Mouse (Mus musculus) liver, postnatal 0 days (tissue): ENCODE results near the gene Pcsk5. TPM values are rescaled to one million over a fixed set of nuclear protein-coding genes. Genes with fewer than 3 reads are reported as not detected.

Experiments
- ATAC-seq: fragments of 200-750 bp; cut with Nextera tagmentation; 2 replicates; pipeline ENCODE4 v1.8.0; 2017; ENCODE audit warnings: mild to moderate bottlenecking, moderate library complexity
- DNase-seq: peaks from one replicate; pipeline ENCODE4 v3.0.0-alpha.2; 2016
- H3K27ac ChIP-seq: fragments of 300-500 bp; sonication (generic); 2 replicates; pipeline ENCODE4 v1.5.1; 2014; ENCODE audit warnings: antibody characterized with exemption, moderate library complexity, mild to moderate bottlenecking, low read depth
- H3K27me3 ChIP-seq: fragments of 300-500 bp; sonication (generic); 2 replicates; pipeline ENCODE4 v1.6.1; 2014; ENCODE audit warnings: low read length, control low read depth, mixed read lengths; ENCODE audit not compliant: insufficient read depth
- H3K36me3 ChIP-seq: fragments of 300-500 bp; sonication (generic); replicated peaks from 2 replicates; pipeline ENCODE4 v1.6.1; 2014; ENCODE audit warnings: mild to moderate bottlenecking, control low read depth, low read length, moderate library complexity, mixed read lengths; ENCODE audit not compliant: insufficient read depth
- H3K4me1 ChIP-seq: fragments of 300-500 bp; sonication (generic); 2 replicates; pipeline ENCODE4 v1.6.1; 2014; ENCODE audit warnings: antibody characterized with exemption, mild to moderate bottlenecking, control low read depth; ENCODE audit not compliant: insufficient read depth
- H3K4me2 ChIP-seq: fragments of 300-500 bp; sonication (generic); 2 replicates; pipeline ENCODE4 v1.6.1; 2014; ENCODE audit warnings: low read depth, mild to moderate bottlenecking, low read length, moderate library complexity, mixed read lengths
- H3K4me3 ChIP-seq: fragments of 300-500 bp; sonication (generic); 2 replicates; pipeline ENCODE4 v1.5.1; 2014; ENCODE audit warnings: low read depth, low read length
- H3K9ac ChIP-seq: fragments of 300-500 bp; sonication (generic); replicated peaks from 2 replicates; pipeline ENCODE4 v1.6.1; 2014; ENCODE audit warnings: mild to moderate bottlenecking, moderate library complexity
- H3K9me3 ChIP-seq: fragments of 300-500 bp; sonication (generic); 2 replicates; pipeline ENCODE4 v1.6.1; 2016; ENCODE audit warnings: mild to moderate bottlenecking, control low read depth, low read length, mixed read lengths
- CTCF ChIP-seq: sonication (generic); IDR thresholded peaks from 2 replicates; pipeline ENCODE4 v1.5.1; 2016; ENCODE audit warnings: antibody characterized with exemption, low read depth
- EP300 ChIP-seq: IDR thresholded peaks from 2 replicates; pipeline ENCODE4 v1.6.1; 2016; ENCODE audit warnings: antibody characterized with exemption, low read depth, mild to moderate bottlenecking
- WGBS: fragments of 180-500 bp; shearing (Covaris S2); extraction: QIAGEN DNeasy Blood & Tissue Kit; methylation state at CpG from one replicate; pipeline ENCODE4 v1.1.7; 2014; ENCODE audit not compliant: insufficient replicate concordance; 5-methylcytosine and 5-hydroxymethylcytosine counted together
- polyA plus RNA-seq: library from polyadenylated mRNA; unstranded; fragments of >200 nt; fragmentation: Nextera tagmentation; extraction: Ambion mirVana; gene quantifications from 2 replicates; pipeline ENCODE4 v1.2.1, GENCODE M21; 2015

The Pcsk5 gene
- polyA plus RNA-seq, 1 experiment from 2014 or later: 4.1 TPM

DNA sequence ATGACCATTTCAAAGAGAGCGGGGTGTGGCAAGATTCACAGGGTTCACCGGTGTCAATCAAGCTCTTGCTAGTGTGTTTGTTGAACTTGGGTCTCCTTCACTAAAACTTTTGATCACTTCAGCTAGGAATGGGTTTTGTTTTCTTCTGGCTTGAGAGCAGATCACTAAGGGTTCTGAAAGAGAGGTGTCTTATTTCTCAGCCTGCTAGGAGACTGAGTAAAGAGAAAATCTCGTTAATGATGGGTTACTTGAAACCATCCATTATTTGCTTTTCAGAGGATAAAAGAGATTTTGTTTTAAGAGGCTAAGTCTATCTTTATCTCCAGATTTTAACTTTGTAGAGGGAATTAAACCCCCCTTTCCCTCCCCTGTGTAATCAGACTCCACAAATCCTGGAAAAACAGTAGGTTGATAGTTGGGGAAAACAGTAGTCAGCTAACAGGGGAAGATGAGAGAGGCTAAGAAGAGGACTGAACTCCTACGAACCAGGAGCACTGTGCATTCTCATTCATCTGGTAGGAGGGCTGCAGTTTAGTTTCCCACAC lies 424.4 kb downstream of the Pcsk5 start:
- Histone ChIP-seq H3K9ac (no peak overlapping the region), H3K36me3 (no peaks in the 10 kb centered on the region), H3K4me3 (no peak overlapping the region), H3K9me3 (no peaks in the 10 kb centered on the region), H3K4me2 (no peak overlapping the region), H3K27ac (no peak overlapping the region), H3K4me1 (peaks cover 7% of the 10 kb centered on the region), H3K27me3 (no peaks in the 10 kb centered on the region)
- TF ChIP-seq EP300: no peak
- TF ChIP-seq CTCF: no peak
- ATAC-seq: no peak
- no peak for DNase-seq
- 60% methylated on average over 4 of the region's 4 CpGs for WGBS

DNA sequence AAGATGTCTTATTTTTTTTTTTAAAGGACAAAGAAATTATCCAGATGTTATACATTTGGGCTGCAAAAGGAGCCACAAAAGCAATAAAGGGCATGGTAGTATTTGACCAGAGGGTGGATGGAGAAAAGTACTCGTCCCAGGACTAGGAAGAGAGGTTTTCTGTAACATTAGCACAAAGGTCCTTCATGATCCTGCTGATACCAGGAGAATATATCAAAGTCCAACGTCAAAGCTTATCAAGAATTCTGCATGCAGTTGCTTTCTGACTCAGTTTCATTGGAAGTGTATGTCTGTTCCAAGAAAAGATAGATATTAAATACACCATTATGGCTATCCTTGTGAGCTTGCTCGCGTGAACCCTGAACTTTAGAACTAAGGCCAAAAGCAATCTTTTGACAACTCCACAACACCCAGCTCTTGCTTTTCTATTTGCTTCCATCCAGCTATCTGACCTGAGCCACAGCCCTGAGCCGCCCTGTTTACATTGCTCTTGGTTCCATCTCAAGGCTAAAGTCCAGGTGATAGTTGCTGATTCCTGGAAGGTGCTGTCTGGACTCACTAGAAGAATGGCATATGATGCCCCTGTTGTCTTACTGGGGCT lies 426.9 kb downstream of the Pcsk5 start:
- Histone ChIP-seq H3K27ac (peak overlapping the region; percentile 84), H3K4me3 (no peak overlapping the region), H3K9me3 (no peaks in the 10 kb centered on the region), H3K36me3 (no peaks in the 10 kb centered on the region), H3K9ac (no peak overlapping the region), H3K4me2 (no peak overlapping the region), H3K4me1 (peaks cover 9% of the 10 kb centered on the region), H3K27me3 (no peaks in the 10 kb centered on the region)
- DNase-seq: peak; percentile 25
- WGBS: 40% methylated on average over 5 of the region's 5 CpGs
- peak; percentile 83 for ATAC-seq
- no peak for TF ChIP-seq CTCF
- TF ChIP-seq EP300: no peak

DNA sequence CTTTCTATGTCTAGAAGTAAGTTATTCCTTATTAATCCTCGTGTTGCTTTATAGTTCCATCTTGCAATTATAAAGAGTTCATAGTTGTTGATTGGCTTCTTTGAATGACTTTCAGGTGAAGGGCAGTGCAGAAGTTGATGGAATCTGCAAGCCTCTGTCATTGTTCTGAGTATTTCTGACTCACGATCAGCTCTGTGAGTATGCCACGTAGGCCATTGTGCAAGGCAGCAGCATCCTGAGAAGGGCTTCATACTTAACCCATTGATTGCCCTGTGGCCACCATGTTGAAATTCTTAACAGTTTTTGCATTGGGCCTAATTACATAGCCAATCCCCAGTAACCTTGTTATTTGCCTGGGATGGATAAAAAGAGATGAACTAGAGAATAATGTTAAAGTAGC lies 428.1 kb downstream of the Pcsk5 start:
- Histone ChIP-seq H3K36me3 (no peaks in the 10 kb centered on the region), H3K4me2 (no peak overlapping the region), H3K27me3 (no peaks in the 10 kb centered on the region), H3K4me3 (no peak overlapping the region), H3K9ac (no peak overlapping the region), H3K27ac (peak overlapping the region; percentile 44; the same call in 1 of the 2 replicates), H3K9me3 (no peaks in the 10 kb centered on the region), H3K4me1 (peaks cover 9% of the 10 kb centered on the region)
- TF ChIP-seq CTCF: no peak
- ATAC-seq: no peak
- DNase-seq: no peak
- WGBS: 48% methylated on average over 3 of the region's 3 CpGs

DNA sequence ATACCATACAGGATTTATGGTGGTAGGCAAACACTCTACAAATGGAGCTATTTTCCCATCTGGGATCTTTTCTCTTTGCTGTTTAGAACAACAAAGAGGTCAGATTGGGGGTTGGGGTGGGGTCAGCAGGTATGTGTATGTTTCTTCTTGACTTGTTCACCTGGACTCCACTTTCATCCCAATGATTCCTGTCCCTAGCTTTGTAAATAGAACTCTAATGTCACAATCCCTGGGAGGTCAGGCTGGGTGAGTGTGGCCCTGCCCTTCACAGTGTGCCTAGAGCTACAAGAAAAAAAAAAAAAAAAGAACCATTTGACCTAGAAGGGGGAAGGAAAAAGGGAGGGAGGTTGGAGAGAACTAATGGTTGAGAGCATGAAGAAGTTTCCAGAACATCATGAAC lies 428.8 kb downstream of the Pcsk5 start:
- no peak overlapping the region for H3K9ac ChIP-seq
- H3K4me3 ChIP-seq: no peak overlapping the region
- H3K9me3 ChIP-seq: no peaks in the 10 kb centered on the region
- DNase-seq (peak; percentile 36), ATAC-seq (peak; percentile 79)
- TF ChIP-seq CTCF (no peak), EP300 (no peak)
- no peaks in the 10 kb centered on the region for H3K36me3 ChIP-seq
- no peaks in the 10 kb centered on the region for H3K27me3 ChIP-seq
- H3K4me1 ChIP-seq: peaks cover 9% of the 10 kb centered on the region
- no peak overlapping the region for H3K4me2 ChIP-seq
- H3K27ac ChIP-seq: peak overlapping the region; percentile 44; the same call in 1 of the 2 replicates

DNA sequence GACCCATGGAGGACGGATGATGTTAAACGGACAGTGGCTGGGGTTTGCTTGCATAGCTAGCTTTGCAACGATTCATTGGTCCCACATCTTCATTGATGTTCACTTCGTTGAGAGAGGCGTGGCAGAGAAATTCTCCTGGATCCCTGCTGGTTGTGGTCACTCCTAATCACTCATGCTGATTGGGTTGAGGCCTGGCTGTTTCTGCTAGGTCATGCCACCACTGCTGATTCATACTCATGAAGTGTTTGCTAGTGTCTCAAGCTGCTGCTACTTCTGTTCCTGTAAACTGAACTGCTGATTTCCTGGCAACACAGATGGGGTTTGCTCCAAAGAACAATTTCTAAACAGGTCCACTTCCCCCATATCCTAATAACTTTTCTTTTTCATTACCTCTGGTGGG lies 430.6 kb downstream of the Pcsk5 start:
- H3K9me3 ChIP-seq: no peaks in the 10 kb centered on the region
- H3K4me1 ChIP-seq: peaks cover 9% of the 10 kb centered on the region
- no peak for ATAC-seq
- no peak overlapping the region for H3K4me3 ChIP-seq
- H3K9ac ChIP-seq: no peak overlapping the region
- no peaks in the 10 kb centered on the region for H3K36me3 ChIP-seq
- H3K27me3 ChIP-seq: no peaks in the 10 kb centered on the region
- no peak for DNase-seq
- H3K27ac ChIP-seq: no peak overlapping the region
- no peak for TF ChIP-seq CTCF
- no peak for TF ChIP-seq EP300
- no peak overlapping the region for H3K4me2 ChIP-seq
- 76% methylated on average over 5 of the region's 5 CpGs for WGBS

DNA sequence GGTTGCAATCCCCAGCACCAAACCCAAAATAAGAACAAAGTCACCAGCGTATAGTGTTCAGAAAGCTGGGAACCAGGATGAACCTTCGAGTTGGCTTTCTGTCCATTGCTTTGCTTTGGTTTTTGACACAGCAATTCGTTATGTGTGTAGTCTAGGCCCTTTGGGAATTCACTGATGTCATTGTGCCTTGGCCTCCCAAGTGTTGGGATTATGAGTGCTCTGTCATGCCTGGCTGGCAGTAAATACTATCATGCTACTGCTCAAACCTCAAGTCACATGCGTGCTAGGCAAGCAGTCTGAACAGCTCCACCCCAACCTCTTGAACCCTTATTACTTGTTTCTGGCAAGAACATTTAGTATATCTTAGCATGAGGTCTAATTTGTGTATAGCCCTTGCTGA lies 434.3 kb downstream of the Pcsk5 start:
- Histone ChIP-seq H3K27ac (no peak overlapping the region), H3K27me3 (no peaks in the 10 kb centered on the region), H3K36me3 (peaks cover 11% of the 10 kb centered on the region), H3K4me3 (no peak overlapping the region), H3K9ac (no peak overlapping the region), H3K9me3 (no peaks in the 10 kb centered on the region), H3K4me2 (no peak overlapping the region), H3K4me1 (peaks cover 3% of the 10 kb centered on the region; the same call in 1 of the 2 replicates)
- WGBS: 87% methylated on average over 4 of the region's 4 CpGs
- DNase-seq (no peak), ATAC-seq (no peak)
- no peak for TF ChIP-seq EP300
- no peak for TF ChIP-seq CTCF

DNA sequence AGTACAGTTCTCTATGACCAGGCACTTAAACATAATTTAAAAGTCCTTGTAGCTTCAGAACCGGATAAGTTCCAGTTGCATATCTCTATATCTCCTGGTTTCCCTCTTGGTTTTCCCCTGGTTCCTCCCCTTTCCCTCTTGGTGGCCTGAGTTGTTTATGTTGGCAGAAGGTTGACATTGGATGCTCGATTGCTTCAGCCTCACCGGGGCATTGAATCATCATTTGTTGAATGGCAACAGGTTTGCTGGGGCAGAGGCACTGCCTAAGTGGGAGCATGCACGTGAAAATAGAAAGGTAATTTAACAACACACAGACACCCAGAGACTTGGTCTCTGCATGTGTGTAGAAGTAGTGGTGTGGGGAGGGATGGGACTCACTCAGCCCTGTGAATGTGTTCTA lies 436.9 kb downstream of the Pcsk5 start:
- Histone ChIP-seq H3K36me3 (peaks cover 22% of the 10 kb centered on the region), H3K27me3 (no peaks in the 10 kb centered on the region), H3K9ac (no peak overlapping the region), H3K4me3 (no peak overlapping the region), H3K9me3 (no peaks in the 10 kb centered on the region), H3K27ac (no peak overlapping the region), H3K4me1 (peaks cover 10% of the 10 kb centered on the region; the same call in 1 of the 2 replicates), H3K4me2 (no peak overlapping the region)
- TF ChIP-seq CTCF (no peak), EP300 (no peak)
- DNase-seq (no peak), ATAC-seq (0 out of 2 replicates have a peak, but pooled peaks have one; percentile 31)
- 68% methylated on average over 4 of the region's 4 CpGs for whole genome bisulfite sequencing
